Mouse (Mus musculus) layer of hippocampus, adult 11-12 months (tissue): ENCODE data around the gene Gm20736.
"Not testable (repeated sequence)": the region's sequence is repeated elsewhere in the genome, so short reads cannot be mapped to it uniquely, and the experiment has no call there.

Experiments
- DNase-seq: peaks from one replicate; pipeline ENCODE4 v3.0.0; 2022; ENCODE audit warnings: low spot score

The Gm20736 gene

DNA sequence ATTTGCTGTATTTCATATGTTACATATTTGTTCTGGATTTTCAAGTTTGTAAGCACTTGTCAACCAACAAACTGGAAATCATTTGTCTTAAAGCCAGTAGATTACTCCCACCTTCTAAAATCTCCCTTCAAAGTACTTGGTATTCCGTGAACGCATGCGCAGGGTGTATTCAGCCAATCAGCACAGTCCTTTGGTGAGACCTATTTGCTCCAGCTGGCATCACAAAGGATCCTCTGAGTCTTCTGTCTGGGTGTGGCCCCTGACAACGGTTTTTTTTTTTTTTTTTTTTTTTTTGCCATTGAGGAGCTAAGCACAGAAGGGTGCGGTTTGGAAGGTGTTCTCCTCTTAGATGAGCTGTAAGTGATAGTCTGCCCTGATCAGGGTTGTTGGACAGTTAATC, at the start of gene Gm20736:
Gene Gm20736 (plus strand): TSS at position 301 of the 400 bp plus-strand sequence.
- not testable (repeated sequence) for DNase-seq
